Mouse (Mus musculus): ENCODE measurements around the gene Fbxl18. TPM values are rescaled to one million over a fixed set of nuclear protein-coding genes. Genes with fewer than 3 reads are reported as not detected.

Fbxl18 gene
- polyA plus RNA-seq, 1 experiment from 2014 or later: 10.3 TPM

DNA sequence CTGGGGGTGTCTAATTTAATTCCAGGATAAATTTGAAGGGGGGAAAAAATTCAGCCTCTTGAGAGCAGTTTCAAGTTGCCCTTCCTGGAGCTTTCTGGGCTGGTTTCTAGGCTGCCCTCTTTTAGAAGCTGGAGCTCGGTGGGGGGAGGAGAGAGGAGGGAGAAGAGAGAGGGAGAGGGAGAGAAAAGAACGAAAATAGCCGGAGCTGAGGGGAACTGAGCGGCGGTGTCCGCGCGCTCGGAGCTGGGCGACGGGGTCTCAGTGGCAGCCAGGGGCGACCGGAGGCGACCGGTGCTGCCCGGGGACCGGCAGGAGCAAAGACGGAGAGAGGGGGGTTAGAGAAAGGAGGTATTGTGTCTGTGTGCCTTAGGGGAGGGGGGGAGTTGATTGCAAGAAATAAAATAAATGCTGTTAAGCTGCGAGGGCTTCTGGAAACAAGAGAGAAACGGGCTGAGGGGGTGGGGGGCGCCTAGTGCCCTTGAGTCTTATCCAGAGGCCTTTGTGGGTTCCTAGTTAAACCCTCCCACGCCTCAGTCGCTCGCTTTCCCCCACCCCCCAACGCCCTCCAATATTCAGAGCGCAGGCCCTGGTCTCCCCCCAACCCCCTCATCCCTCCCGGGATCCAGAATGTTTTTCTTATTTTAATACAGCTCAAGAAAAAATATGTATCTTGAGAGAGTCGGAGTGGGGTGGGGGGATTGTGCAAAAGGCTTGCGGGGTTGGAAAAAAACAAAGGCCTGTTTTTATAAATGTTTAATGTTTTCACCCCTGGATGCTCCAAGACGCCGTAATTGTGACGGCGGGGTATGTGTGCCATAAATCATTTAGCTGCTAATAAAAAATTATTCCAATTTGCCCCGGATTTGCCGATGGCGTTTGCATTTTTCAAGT lies 75.6 kb downstream of the Fbxl18 start:
- Histone ChIP-seq H3K36me3 (ENCODE audit: control insufficient read depth, insufficient read depth, low read length) (no peaks in the 10 kb centered on the region), H3K9ac (ENCODE audit: low read depth, low read length) (peak overlapping the region; percentile 98), H3K4me1 (ENCODE audit: control insufficient read depth, insufficient read depth, low read length) (peaks cover 11% of the 10 kb centered on the region), H3K9me3 (ENCODE audit: control insufficient read depth, low read length) (no peaks in the 10 kb centered on the region), H3K4me3 (ENCODE audit: low read length) (peak overlapping the region; percentile 95), H3K4me2 (ENCODE audit: low read depth, low read length) (peak overlapping the region; percentile 86), H3K27me3 (replicated peaks; ENCODE audit: control insufficient read depth, insufficient read depth, low read length) (no peaks in the 10 kb centered on the region), H3K27ac (ENCODE audit: low read length) (peak overlapping the region; percentile 100)
- WGBS: under 1% methylated on average over 36 of the region's 36 CpGs
- no peak for ATAC-seq

DNA sequence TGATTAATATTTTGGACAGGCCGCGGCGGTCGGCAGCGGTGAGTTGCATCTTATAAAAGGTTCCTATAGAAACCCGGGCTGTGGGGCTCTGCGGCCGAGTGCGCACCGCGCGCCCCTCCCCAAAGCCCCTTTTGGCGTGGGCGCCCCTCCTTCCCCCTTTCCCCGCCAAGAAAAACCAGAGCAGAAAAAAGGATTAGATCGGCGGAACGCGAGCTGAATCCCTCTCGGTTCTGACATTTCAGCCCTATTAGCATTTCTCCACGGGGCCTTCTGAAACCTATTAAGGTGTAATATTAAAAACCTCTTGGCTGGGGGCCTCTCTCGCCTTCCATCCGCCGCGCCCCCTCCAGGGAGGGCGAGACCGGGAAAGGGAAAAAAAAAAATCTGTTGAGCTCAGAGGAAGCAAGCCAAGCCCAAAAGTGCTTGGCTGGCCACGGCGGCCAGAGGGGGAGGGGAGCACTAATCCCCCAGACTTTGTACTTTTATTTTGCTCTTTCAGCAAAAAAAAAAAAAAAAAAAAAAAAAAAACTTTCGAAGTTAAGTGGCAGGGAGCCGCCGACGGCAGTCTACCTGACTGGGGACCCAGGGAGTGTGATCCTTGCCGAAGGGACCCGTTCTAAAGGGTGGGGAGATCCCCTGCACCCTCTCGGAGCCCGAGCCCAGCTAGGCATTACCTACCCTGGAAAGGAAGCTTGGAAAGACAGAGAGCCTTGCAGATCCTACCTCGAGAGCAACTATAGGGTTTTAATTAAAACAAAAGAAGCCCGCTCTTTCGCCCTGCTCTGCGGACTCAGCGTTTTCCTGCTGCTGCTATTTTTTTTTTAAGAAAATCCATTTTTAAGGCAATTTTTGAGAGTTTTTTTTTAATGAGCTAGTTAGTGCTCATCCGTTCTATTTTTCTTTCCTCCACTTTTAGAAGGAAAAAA lies 76.5 kb downstream of the Fbxl18 start:
- H3K36me3 ChIP-seq (ENCODE audit: control insufficient read depth, insufficient read depth, low read length): no peaks in the 10 kb centered on the region
- H3K9ac ChIP-seq (ENCODE audit: low read depth, low read length): peak overlapping the region; percentile 98

DNA sequence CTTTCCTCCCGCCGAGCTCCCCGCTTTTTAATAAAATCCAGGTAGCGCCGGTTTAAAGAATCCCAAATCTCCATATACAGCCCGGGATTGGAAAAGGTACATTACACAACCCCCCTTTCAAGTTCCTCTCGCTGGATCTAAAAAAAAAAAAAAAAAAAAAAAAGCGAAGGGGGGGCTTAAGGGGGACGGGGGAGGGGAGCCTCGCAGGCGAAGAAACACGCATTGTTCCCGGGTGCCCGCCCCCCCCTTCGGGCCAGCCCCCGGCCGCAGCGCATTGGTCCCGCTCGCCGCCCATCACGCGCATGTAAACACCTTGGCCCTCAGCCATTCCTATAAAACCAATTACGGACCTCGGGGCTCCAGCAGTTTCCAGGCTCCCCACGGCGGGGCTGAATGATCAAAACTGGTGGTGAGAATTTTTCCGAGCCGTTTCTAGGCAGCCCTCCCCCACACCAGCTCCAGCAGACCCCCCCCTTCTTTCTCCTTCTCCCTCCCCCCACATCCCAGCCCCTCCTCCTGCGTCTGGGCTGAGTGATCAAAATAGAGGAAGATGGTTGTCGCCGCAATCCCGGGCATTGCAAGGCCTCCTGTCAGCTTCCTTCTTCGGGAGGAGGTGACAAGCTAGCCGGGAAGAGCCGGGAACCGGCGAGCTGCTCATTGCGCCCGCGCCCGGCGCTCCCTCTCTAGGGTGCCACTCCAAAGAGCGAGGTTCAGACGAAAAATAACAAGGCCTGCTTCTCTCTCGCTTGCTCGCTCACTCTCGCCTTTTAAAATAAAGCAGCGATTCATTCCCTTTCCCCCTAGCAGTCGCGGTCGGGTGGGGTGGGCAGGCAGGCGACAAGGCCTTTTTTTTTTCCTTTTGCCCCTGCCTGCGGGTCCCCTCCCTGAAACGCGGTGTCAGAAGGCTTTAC lies 77.4 kb downstream of the Fbxl18 start, which contains the start of gene Tnrc18:
TSS of gene Tnrc18 (minus strand) at position 139 of the 911 bp plus-strand sequence.
- ATAC-seq: peak; percentile 66
- Histone ChIP-seq H3K4me1 (ENCODE audit: control insufficient read depth, insufficient read depth, low read length) (peaks cover 8% of the 10 kb centered on the region), H3K9ac (ENCODE audit: low read depth, low read length) (peak within 1 kb of the TSS; percentile 98), H3K27me3 (replicated peaks; ENCODE audit: control insufficient read depth, insufficient read depth, low read length) (no peaks in the 10 kb centered on the region), H3K9me3 (ENCODE audit: control insufficient read depth, low read length) (no peaks in the 10 kb centered on the region), H3K4me2 (ENCODE audit: low read depth, low read length) (peak within 1 kb of the TSS; percentile 86), H3K36me3 (ENCODE audit: control insufficient read depth, insufficient read depth, low read length) (no peaks in the 10 kb centered on the region), H3K4me3 (ENCODE audit: low read length) (peak within 1 kb of the TSS; percentile 95), H3K27ac (ENCODE audit: low read length) (peak within 1 kb of the TSS; percentile 100)
- WGBS: under 1% methylated on average over 55 of the region's 56 CpGs

More for the DNA sequence above, 76.5 kb downstream of the Fbxl18 start:
- Histone ChIP-seq H3K4me1 (ENCODE audit: control insufficient read depth, insufficient read depth, low read length) (peaks cover 1% of the 10 kb centered on the region), H3K4me3 (ENCODE audit: low read length) (peak overlapping the region; percentile 95), H3K27ac (ENCODE audit: low read length) (peak overlapping the region; percentile 100), H3K4me2 (ENCODE audit: low read depth, low read length) (peak overlapping the region; percentile 86), H3K9me3 (ENCODE audit: control insufficient read depth, low read length) (no peaks in the 10 kb centered on the region), H3K27me3 (replicated peaks; ENCODE audit: control insufficient read depth, insufficient read depth, low read length) (no peaks in the 10 kb centered on the region)
- under 1% methylated on average over 43 of the region's 43 CpGs for WGBS
- no peak for ATAC-seq

Other genes starting within 250 kb of the Fbxl18 start
- gene Slc29a4, start 202.9 kb downstream of the Fbxl18 start, polyA plus RNA-seq (2015; fragmentation: Nextera tagmentation; extraction: Ambion mirVana): 5.8 and 6.9 TPM in 2 replicates
- 10.5 and 13.2 TPM in 2 replicates for gene Tnrc18, start 77.8 kb downstream of the Fbxl18 start, polyA plus RNA-seq (2015; fragmentation: Nextera tagmentation; extraction: Ambion mirVana)
- gene Actb, start 11.3 kb upstream of the Fbxl18 start, polyA plus RNA-seq (2015; fragmentation: Nextera tagmentation; extraction: Ambion mirVana): 14,111 and 16,287 TPM in 2 replicates
- 120 and 129 TPM in 2 replicates for gene Fscn1, start 64.9 kb upstream of the Fbxl18 start, polyA plus RNA-seq (2015; fragmentation: Nextera tagmentation; extraction: Ambion mirVana)
- 26.5 and 28.4 TPM in 2 replicates for gene Rnf216, start 217.6 kb upstream of the Fbxl18 start, polyA plus RNA-seq (2015; fragmentation: Nextera tagmentation; extraction: Ambion mirVana)

All from intestine, embryonic 16.5 days (tissue).